Mouse (Mus musculus) ES-E14 (cell line): ENCODE results near the gene Ppm1h.

Source experiments
- CHD2 ChIP-seq: IDR thresholded peaks from 2 replicates; pipeline ENCODE4 v1.6.1; 2014; ENCODE audit warnings: mild to moderate bottlenecking, low read depth, low read length, inconsistent platforms
- HCFC1 ChIP-seq: IDR thresholded peaks from 2 replicates; pipeline ENCODE4 v1.6.1; 2012; ENCODE audit warnings: low read length, inconsistent platforms, borderline replicate concordance; ENCODE audit not compliant: insufficient read depth
- MAFK ChIP-seq: IDR thresholded peaks from 2 replicates; pipeline ENCODE4 v1.6.1; 2014; ENCODE audit warnings: mild to moderate bottlenecking, low read depth, low read length, inconsistent platforms; ENCODE audit not compliant: insufficient read depth
- ZC3H11A ChIP-seq: IDR thresholded peaks from 2 replicates; pipeline ENCODE4 v1.6.1; 2012; ENCODE audit warnings: low read depth, mild to moderate bottlenecking, inconsistent platforms, low read length, borderline replicate concordance
- ZNF384 ChIP-seq: IDR thresholded peaks from 2 replicates; pipeline ENCODE4 v1.6.1; 2012; ENCODE audit warnings: low read depth, low read length, inconsistent platforms

- TF ChIP-seq ZC3H11A: no peak
- no peak for TF ChIP-seq ZNF384
- TF ChIP-seq MAFK: no peak
- TF ChIP-seq HCFC1: no peak
- no peak for TF ChIP-seq CHD2
Observed at GRCm38 (mm10) chr10:122973241-122973640, 294.7 kb downstream of the Ppm1h start.
